Mouse (Mus musculus): ENCODE measurements around the gene Espn. TPM values are rescaled to one million over a fixed set of nuclear protein-coding genes. Genes with fewer than 3 reads are reported as not detected.

Gene Espn
- polyA plus RNA-seq, 1 experiment = 19.3 TPM

- no peaks in the 10 kb centered on the region for H3K9me3 ChIP-seq (replicated peaks; ENCODE audit: control insufficient read depth, insufficient read depth, low read length, poor library complexity, severe bottlenecking)
- no peak overlapping the region for H3K27ac ChIP-seq (ENCODE audit: insufficient read depth, low read length)
Observed at GRCm38 (mm10) chr4:152084616-152085015, 67.6 kb downstream of the Espn start.

GRCm38 (mm10) chr4:152083611-152084220 is 68.5 kb downstream of the Espn start:
- TF ChIP-seq EP300 (IDR thresholded peaks at IDR 0.05; ENCODE audit: insufficient read depth, low read depth, low read length) = no peak
- TF ChIP-seq POLR2A (IDR thresholded peaks at IDR 0.05; ENCODE audit: insufficient read depth, low read length) = no peak
- TF ChIP-seq CTCF (IDR thresholded peaks at IDR 0.05; ENCODE audit: low read depth, low read length) = no peak
- H3K27me3 ChIP-seq (ENCODE audit: control insufficient read depth, insufficient read depth, low read length, poor library complexity, severe bottlenecking) = no peaks in the 10 kb centered on the region
- H3K4me3 ChIP-seq (ENCODE audit: low read depth, low read length) = no peak overlapping the region

More at GRCm38 (mm10) chr4:152084616-152085015, 67.6 kb downstream of the Espn start:
- no peak overlapping the region for H3K9ac ChIP-seq (ENCODE audit: low read depth, poor library complexity, severe bottlenecking)
- H3K36me3 ChIP-seq (ENCODE audit: control insufficient read depth, insufficient read depth, low read length, poor library complexity, severe bottlenecking) = no peaks in the 10 kb centered on the region
- H3K27me3 ChIP-seq (ENCODE audit: control insufficient read depth, insufficient read depth, low read length, poor library complexity, severe bottlenecking) = no peaks in the 10 kb centered on the region
- TF ChIP-seq EP300 (IDR thresholded peaks at IDR 0.05; ENCODE audit: insufficient read depth, low read depth, low read length) (no peak), CTCF (IDR thresholded peaks at IDR 0.05; ENCODE audit: low read depth, low read length) (no peak), POLR2A (IDR thresholded peaks at IDR 0.05; ENCODE audit: insufficient read depth, low read length) (no peak)
- H3K4me3 ChIP-seq (ENCODE audit: low read depth, low read length) = no peak overlapping the region
- H3K4me1 ChIP-seq (ENCODE audit: control insufficient read depth, insufficient read depth, low read length) = peaks cover 11% of the 10 kb centered on the region

GRCm38 (mm10) chr4:152079931-152080330 is 72.2 kb downstream of the Espn start:
- TF ChIP-seq EP300 (IDR thresholded peaks at IDR 0.05; ENCODE audit: insufficient read depth, low read depth, low read length) (no peak), CTCF (IDR thresholded peaks at IDR 0.05; ENCODE audit: low read depth, low read length) (no peak), POLR2A (IDR thresholded peaks at IDR 0.05; ENCODE audit: insufficient read depth, low read length) (no peak)
- H3K9me3 ChIP-seq (replicated peaks; ENCODE audit: control insufficient read depth, insufficient read depth, low read length, poor library complexity, severe bottlenecking) = no peaks in the 10 kb centered on the region
- no peaks in the 10 kb centered on the region for H3K36me3 ChIP-seq (ENCODE audit: control insufficient read depth, insufficient read depth, low read length, poor library complexity, severe bottlenecking)
- no peaks in the 10 kb centered on the region for H3K27me3 ChIP-seq (ENCODE audit: control insufficient read depth, insufficient read depth, low read length, poor library complexity, severe bottlenecking)
- H3K27ac ChIP-seq (ENCODE audit: insufficient read depth, low read length) = no peak overlapping the region
- H3K4me3 ChIP-seq (ENCODE audit: low read depth, low read length) = no peak overlapping the region
- peaks cover 6% of the 10 kb centered on the region for H3K4me1 ChIP-seq (ENCODE audit: control insufficient read depth, insufficient read depth, low read length)
- no peak overlapping the region for H3K9ac ChIP-seq (ENCODE audit: low read depth, poor library complexity, severe bottlenecking)

More at GRCm38 (mm10) chr4:152083611-152084220, 68.5 kb downstream of the Espn start:
- Histone ChIP-seq H3K4me1 (ENCODE audit: control insufficient read depth, insufficient read depth, low read length) (peaks cover 8% of the 10 kb centered on the region), H3K9ac (ENCODE audit: low read depth, poor library complexity, severe bottlenecking) (no peak overlapping the region), H3K9me3 (replicated peaks; ENCODE audit: control insufficient read depth, insufficient read depth, low read length, poor library complexity, severe bottlenecking) (no peaks in the 10 kb centered on the region), H3K36me3 (ENCODE audit: control insufficient read depth, insufficient read depth, low read length, poor library complexity, severe bottlenecking) (no peaks in the 10 kb centered on the region), H3K27ac (ENCODE audit: insufficient read depth, low read length) (no peak overlapping the region)

- H3K27ac ChIP-seq (ENCODE audit: insufficient read depth, low read length) = no peak overlapping the region
- no peaks in the 10 kb centered on the region for H3K9me3 ChIP-seq (replicated peaks; ENCODE audit: control insufficient read depth, insufficient read depth, low read length, poor library complexity, severe bottlenecking)
- H3K9ac ChIP-seq (ENCODE audit: low read depth, poor library complexity, severe bottlenecking) = no peak overlapping the region
- TF ChIP-seq CTCF (IDR thresholded peaks at IDR 0.05; ENCODE audit: low read depth, low read length) = peak; percentile 4
- no peak for TF ChIP-seq EP300 (IDR thresholded peaks at IDR 0.05; ENCODE audit: insufficient read depth, low read depth, low read length)
- no peaks in the 10 kb centered on the region for H3K36me3 ChIP-seq (ENCODE audit: control insufficient read depth, insufficient read depth, low read length, poor library complexity, severe bottlenecking)
- no peaks in the 10 kb centered on the region for H3K27me3 ChIP-seq (ENCODE audit: control insufficient read depth, insufficient read depth, low read length, poor library complexity, severe bottlenecking)
- H3K4me1 ChIP-seq (ENCODE audit: control insufficient read depth, insufficient read depth, low read length) = peaks cover 6% of the 10 kb centered on the region
- H3K4me3 ChIP-seq (ENCODE audit: low read depth, low read length) = no peak overlapping the region
Observed at GRCm38 (mm10) chr4:152079261-152079660, 72.9 kb downstream of the Espn start.

- H3K36me3 ChIP-seq (ENCODE audit: control insufficient read depth, insufficient read depth, low read length, poor library complexity, severe bottlenecking) = no peaks in the 10 kb centered on the region
- H3K27me3 ChIP-seq (ENCODE audit: control insufficient read depth, insufficient read depth, low read length, poor library complexity, severe bottlenecking) = no peaks in the 10 kb centered on the region
- no peak overlapping the region for H3K9ac ChIP-seq (ENCODE audit: low read depth, poor library complexity, severe bottlenecking)
- TF ChIP-seq POLR2A (IDR thresholded peaks at IDR 0.05; ENCODE audit: insufficient read depth, low read length) (no peak), CTCF (IDR thresholded peaks at IDR 0.05; ENCODE audit: low read depth, low read length) (no peak), EP300 (IDR thresholded peaks at IDR 0.05; ENCODE audit: insufficient read depth, low read depth, low read length) (no peak)
- H3K27ac ChIP-seq (ENCODE audit: insufficient read depth, low read length) = no peak overlapping the region
- peaks cover under 1% of the 10 kb centered on the region for H3K4me1 ChIP-seq (ENCODE audit: control insufficient read depth, insufficient read depth, low read length)
- H3K4me3 ChIP-seq (ENCODE audit: low read depth, low read length) = no peak overlapping the region
- H3K9me3 ChIP-seq (replicated peaks; ENCODE audit: control insufficient read depth, insufficient read depth, low read length, poor library complexity, severe bottlenecking) = no peaks in the 10 kb centered on the region
Observed at GRCm38 (mm10) chr4:152078105-152078530, 74.1 kb downstream of the Espn start.

GRCm38 (mm10) chr4:152077191-152077590 is 75.0 kb downstream of the Espn start:
- Histone ChIP-seq H3K4me3 (ENCODE audit: low read depth, low read length) (no peak overlapping the region), H3K9ac (ENCODE audit: low read depth, poor library complexity, severe bottlenecking) (no peak overlapping the region), H3K36me3 (ENCODE audit: control insufficient read depth, insufficient read depth, low read length, poor library complexity, severe bottlenecking) (no peaks in the 10 kb centered on the region), H3K27me3 (ENCODE audit: control insufficient read depth, insufficient read depth, low read length, poor library complexity, severe bottlenecking) (no peaks in the 10 kb centered on the region), H3K9me3 (replicated peaks; ENCODE audit: control insufficient read depth, insufficient read depth, low read length, poor library complexity, severe bottlenecking) (no peaks in the 10 kb centered on the region), H3K4me1 (ENCODE audit: control insufficient read depth, insufficient read depth, low read length) (no peaks in the 10 kb centered on the region), H3K27ac (ENCODE audit: insufficient read depth, low read length) (no peak overlapping the region)
- TF ChIP-seq POLR2A (IDR thresholded peaks at IDR 0.05; ENCODE audit: insufficient read depth, low read length) (no peak), EP300 (IDR thresholded peaks at IDR 0.05; ENCODE audit: insufficient read depth, low read depth, low read length) (no peak), CTCF (IDR thresholded peaks at IDR 0.05; ENCODE audit: low read depth, low read length) (no peak)
